Mouse (Mus musculus): ENCODE data around the gene Srarp. TPM values are rescaled to one million over a fixed set of nuclear protein-coding genes. Genes with fewer than 3 reads are reported as not detected.

The Srarp gene
- polyA plus RNA-seq, 1 experiment: not detected

- Histone ChIP-seq H3K4me3 (replicated peaks) (no peak overlapping the region), H3K36me3 (ENCODE audit: control insufficient read depth) (peaks cover 57% of the 10 kb centered on the region), H3K4me1 (ENCODE audit: control insufficient read depth) (peaks cover 2% of the 10 kb centered on the region; the same call in 1 of the 2 replicates), H3K9me3 (ENCODE audit: control insufficient read depth, low read length) (peaks cover 23% of the 10 kb centered on the region), H3K27me3 (ENCODE audit: control insufficient read depth) (no peaks in the 10 kb centered on the region)
- no peak for TF ChIP-seq GATA1 (IDR thresholded peaks at IDR 0.05; ENCODE audit: low read length)
- TF ChIP-seq TAL1 (IDR thresholded peaks at IDR 0.05; ENCODE audit: low read length): no peak
Measured at GRCm38 (mm10) chr4:141461088-141461487, 25.2 kb upstream of the Srarp start.

- H3K4me1 ChIP-seq (ENCODE audit: control insufficient read depth): peaks cover 2% of the 10 kb centered on the region; the same call in 1 of the 2 replicates
- H3K9me3 ChIP-seq (ENCODE audit: control insufficient read depth, low read length): peaks cover 18% of the 10 kb centered on the region
- H3K4me3 ChIP-seq (replicated peaks): no peak overlapping the region
- TF ChIP-seq TAL1 (IDR thresholded peaks at IDR 0.05; ENCODE audit: low read length) (no peak), GATA1 (IDR thresholded peaks at IDR 0.05; ENCODE audit: low read length) (no peak)
- no peaks in the 10 kb centered on the region for H3K27me3 ChIP-seq (ENCODE audit: control insufficient read depth)
- peaks cover 51% of the 10 kb centered on the region for H3K36me3 ChIP-seq (ENCODE audit: control insufficient read depth)
Measured at GRCm38 (mm10) chr4:141460481-141460880, 24.6 kb upstream of the Srarp start.

DNA sequence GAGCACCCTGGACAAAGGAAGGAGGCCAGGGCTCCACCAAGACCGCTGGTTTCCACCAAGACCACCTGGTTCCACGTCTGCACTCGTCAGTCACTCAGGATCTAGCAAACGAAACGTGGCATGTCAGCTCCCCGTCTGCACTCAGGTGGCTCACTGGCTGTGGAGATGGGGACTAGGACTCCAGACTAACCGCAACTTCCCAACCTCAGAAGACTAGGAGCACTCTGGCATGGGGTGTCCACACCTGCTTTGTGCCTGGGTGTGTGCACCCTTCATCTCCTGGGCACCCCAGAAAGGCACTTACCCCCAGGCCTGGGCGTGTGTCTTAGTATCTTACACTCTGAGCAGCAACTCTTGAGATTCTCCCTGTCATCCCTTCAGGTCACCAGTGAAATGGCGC, 23.9 kb upstream of the Srarp start:
- H3K4me3 ChIP-seq (replicated peaks): no peak overlapping the region
- TF ChIP-seq TAL1 (IDR thresholded peaks at IDR 0.05; ENCODE audit: low read length) (no peak), GATA1 (IDR thresholded peaks at IDR 0.05; ENCODE audit: low read length) (no peak)
- no peaks in the 10 kb centered on the region for H3K27me3 ChIP-seq (ENCODE audit: control insufficient read depth)
- peaks cover 2% of the 10 kb centered on the region; the same call in 1 of the 2 replicates for H3K4me1 ChIP-seq (ENCODE audit: control insufficient read depth)
- H3K9me3 ChIP-seq (ENCODE audit: control insufficient read depth, low read length): peaks cover 10% of the 10 kb centered on the region
- H3K36me3 ChIP-seq (ENCODE audit: control insufficient read depth): peaks cover 44% of the 10 kb centered on the region

GRCm38 (mm10) chr4:141458888-141459287, 23.0 kb upstream of the Srarp start:
- peaks cover 2% of the 10 kb centered on the region; the same call in 1 of the 2 replicates for H3K4me1 ChIP-seq (ENCODE audit: control insufficient read depth)
- peaks cover 35% of the 10 kb centered on the region for H3K36me3 ChIP-seq (ENCODE audit: control insufficient read depth)
- H3K27me3 ChIP-seq (ENCODE audit: control insufficient read depth): no peaks in the 10 kb centered on the region
- no peak for TF ChIP-seq GATA1 (IDR thresholded peaks at IDR 0.05; ENCODE audit: low read length)
- TF ChIP-seq TAL1 (IDR thresholded peaks at IDR 0.05; ENCODE audit: low read length): no peak
- no peak overlapping the region for H3K4me3 ChIP-seq (replicated peaks)
- H3K9me3 ChIP-seq (ENCODE audit: control insufficient read depth, low read length): peaks cover 2% of the 10 kb centered on the region; the same call in 1 of the 2 replicates

DNA sequence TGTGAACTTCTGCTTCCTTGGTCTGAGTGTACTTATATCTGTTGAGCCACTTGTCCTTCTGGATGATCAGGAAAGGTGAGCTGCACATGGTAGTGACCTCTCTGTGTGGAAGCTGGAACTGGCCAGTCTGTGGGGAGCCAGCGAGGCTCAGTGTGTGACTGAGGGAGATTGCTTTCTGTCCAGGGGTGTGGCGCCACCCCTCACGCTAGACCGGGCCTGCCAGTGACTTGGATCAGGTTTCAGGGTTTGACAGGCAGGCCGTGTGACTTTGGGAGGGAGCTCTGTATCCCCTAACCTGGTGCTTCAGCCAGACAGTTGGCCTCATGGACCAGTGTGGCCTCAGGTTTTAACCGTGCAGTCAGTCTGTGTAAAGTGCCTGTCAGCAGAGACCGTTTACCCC, 22.3 kb upstream of the Srarp start:
- Histone ChIP-seq H3K27me3 (ENCODE audit: control insufficient read depth) (no peaks in the 10 kb centered on the region), H3K36me3 (ENCODE audit: control insufficient read depth) (peaks cover 31% of the 10 kb centered on the region), H3K4me1 (ENCODE audit: control insufficient read depth) (peaks cover 2% of the 10 kb centered on the region; the same call in 1 of the 2 replicates), H3K4me3 (replicated peaks) (no peak overlapping the region), H3K9me3 (ENCODE audit: control insufficient read depth, low read length) (no peaks in the 10 kb centered on the region)
- no peak for TF ChIP-seq GATA1 (IDR thresholded peaks at IDR 0.05; ENCODE audit: low read length)

DNA sequence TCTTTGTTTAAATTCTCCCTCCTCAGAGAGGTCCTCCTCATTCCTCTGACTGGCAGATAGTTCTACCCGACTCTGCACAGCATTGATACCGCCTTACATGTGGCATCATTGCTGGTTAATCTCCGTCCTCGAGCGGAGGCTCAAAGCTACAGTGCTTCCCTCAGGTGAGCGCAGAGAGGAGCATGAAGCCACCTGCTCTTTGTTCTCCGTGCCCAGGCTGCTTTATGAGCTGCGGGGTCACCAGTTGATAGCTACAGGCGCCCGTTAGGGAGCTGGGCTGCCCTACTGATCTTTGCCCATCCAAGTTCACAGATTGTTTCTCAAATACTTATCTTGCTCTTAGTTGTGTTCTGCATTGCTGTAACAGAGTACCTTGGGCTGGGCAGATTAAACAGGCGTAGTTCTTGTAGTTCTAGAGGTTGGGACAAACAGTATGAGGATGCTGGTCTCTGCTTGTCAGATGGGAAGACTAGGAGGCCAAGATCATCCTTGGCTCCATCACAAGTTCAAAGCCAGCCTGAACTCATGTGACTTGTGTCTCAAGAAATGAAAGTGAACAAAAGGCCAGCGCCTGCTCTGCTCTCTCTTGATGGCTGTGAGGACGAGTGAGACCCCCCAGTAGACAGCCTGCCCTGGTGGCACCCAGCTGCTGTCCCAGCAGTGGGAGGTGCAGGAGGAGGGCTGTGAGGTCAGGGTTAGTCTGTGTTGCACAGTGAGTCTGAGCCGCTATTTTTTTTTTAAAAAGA, 20.5 kb upstream of the Srarp start:
- H3K9me3 ChIP-seq (ENCODE audit: control insufficient read depth, low read length): no peaks in the 10 kb centered on the region
- TF ChIP-seq TAL1 (IDR thresholded peaks at IDR 0.05; ENCODE audit: low read length) (no peak), GATA1 (IDR thresholded peaks at IDR 0.05; ENCODE audit: low read length) (no peak)
- H3K36me3 ChIP-seq (ENCODE audit: control insufficient read depth): peaks cover 28% of the 10 kb centered on the region
- peaks cover 2% of the 10 kb centered on the region; the same call in 1 of the 2 replicates for H3K4me1 ChIP-seq (ENCODE audit: control insufficient read depth)
- H3K27me3 ChIP-seq (ENCODE audit: control insufficient read depth): no peaks in the 10 kb centered on the region
- H3K4me3 ChIP-seq (replicated peaks): no peak overlapping the region

DNA sequence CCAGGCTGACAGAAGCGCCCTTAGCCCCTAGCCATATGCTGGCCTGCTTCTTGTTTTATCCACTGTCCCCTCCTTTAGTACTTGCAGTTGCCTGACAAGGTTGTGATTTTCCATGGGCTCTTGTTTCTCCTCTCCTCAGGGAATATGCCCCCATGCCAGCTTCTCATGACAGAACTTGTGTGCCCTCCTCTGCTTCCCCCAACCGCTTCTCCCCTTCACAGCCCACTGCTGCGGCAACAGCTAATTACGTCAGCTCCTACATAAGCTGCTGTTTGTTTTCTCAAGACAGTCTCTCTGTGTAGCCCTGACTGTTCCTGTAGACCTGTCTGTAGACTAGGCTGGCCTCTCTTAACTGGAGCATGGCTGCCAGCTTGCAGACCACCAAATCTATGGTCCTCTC, 19.6 kb upstream of the Srarp start:
- Histone ChIP-seq H3K4me1 (ENCODE audit: control insufficient read depth) (peaks cover 2% of the 10 kb centered on the region; the same call in 1 of the 2 replicates), H3K36me3 (ENCODE audit: control insufficient read depth) (peaks cover 26% of the 10 kb centered on the region), H3K4me3 (replicated peaks) (no peak overlapping the region), H3K27me3 (ENCODE audit: control insufficient read depth) (no peaks in the 10 kb centered on the region), H3K9me3 (ENCODE audit: control insufficient read depth, low read length) (no peaks in the 10 kb centered on the region)
- TF ChIP-seq GATA1 (IDR thresholded peaks at IDR 0.05; ENCODE audit: low read length) (no peak), TAL1 (IDR thresholded peaks at IDR 0.05; ENCODE audit: low read length) (no peak)

- Histone ChIP-seq H3K4me3 (replicated peaks) (no peak overlapping the region), H3K36me3 (ENCODE audit: control insufficient read depth) (peaks cover 25% of the 10 kb centered on the region)
Measured at GRCm38 (mm10) chr4:141454581-141455350, 18.9 kb upstream of the Srarp start.

DNA sequence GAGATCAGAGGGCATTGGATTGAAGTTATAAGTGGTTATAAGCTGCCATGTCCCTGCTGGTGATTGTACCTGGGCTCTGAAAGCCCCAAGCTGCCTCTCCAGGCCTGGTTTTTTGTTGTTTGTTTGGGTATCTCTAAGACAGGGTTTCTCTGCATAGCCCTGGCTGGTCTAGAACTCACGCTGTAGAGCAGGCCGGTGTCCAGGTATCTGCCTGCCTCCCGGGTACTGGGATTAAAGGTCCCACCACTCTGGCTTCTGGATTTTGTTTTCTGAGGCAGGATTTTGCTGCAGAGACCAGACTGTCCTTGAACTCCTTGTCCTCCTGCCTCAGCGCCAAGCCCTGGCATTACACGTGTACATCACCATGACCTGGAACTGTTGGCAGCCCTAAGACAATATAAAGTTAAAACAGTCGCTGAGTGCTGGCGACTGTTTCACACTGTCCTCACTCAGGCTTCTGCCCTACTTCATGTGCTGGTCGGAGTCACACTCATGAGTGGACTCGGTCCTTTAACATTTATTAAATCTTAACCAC, 16.1 kb upstream of the Srarp start:
- Histone ChIP-seq H3K27me3 (ENCODE audit: control insufficient read depth) (no peaks in the 10 kb centered on the region), H3K4me3 (replicated peaks) (no peak overlapping the region), H3K9me3 (ENCODE audit: control insufficient read depth, low read length) (no peaks in the 10 kb centered on the region), H3K4me1 (ENCODE audit: control insufficient read depth) (peaks cover 1% of the 10 kb centered on the region; the same call in 1 of the 2 replicates), H3K36me3 (ENCODE audit: control insufficient read depth) (peaks cover 41% of the 10 kb centered on the region)
- TF ChIP-seq GATA1 (IDR thresholded peaks at IDR 0.05; ENCODE audit: low read length) (no peak), TAL1 (IDR thresholded peaks at IDR 0.05; ENCODE audit: low read length) (no peak)

More at GRCm38 (mm10) chr4:141454581-141455350, 18.9 kb upstream of the Srarp start:
- H3K9me3 ChIP-seq (ENCODE audit: control insufficient read depth, low read length): no peaks in the 10 kb centered on the region
- H3K4me1 ChIP-seq (ENCODE audit: control insufficient read depth): peaks cover 3% of the 10 kb centered on the region; the same call in 1 of the 2 replicates
- no peaks in the 10 kb centered on the region for H3K27me3 ChIP-seq (ENCODE audit: control insufficient read depth)
- no peak for TF ChIP-seq GATA1 (IDR thresholded peaks at IDR 0.05; ENCODE audit: low read length)
- TF ChIP-seq TAL1 (IDR thresholded peaks at IDR 0.05; ENCODE audit: low read length): no peak
